Mouse (Mus musculus) embryo, embryonic 9.5 days (tissue): ENCODE measurements around the gene Il27ra.

ENCODE experiments used
- DNase-seq: peaks from one replicate; pipeline ENCODE4 v3.0.0-alpha.2; 2017; ENCODE audit errors: extremely low spot score

Gene Il27ra

GRCm38 (mm10) chr8:84065457-84066072 lies 23.2 kb upstream of the Il27ra start:
- no peak for DNase-seq

- no peak for DNase-seq
Observed at GRCm38 (mm10) chr8:84065037-84065436, 22.6 kb upstream of the Il27ra start, which contains the start of gene Gm10643. Gm10643 (minus strand) TSS chr8:84065137.

GRCm38 (mm10) chr8:84063861-84064610 lies 21.6 kb upstream of the Il27ra start:
- DNase-seq, result no peak

GRCm38 (mm10) chr8:84060245-84060644 lies 17.9 kb upstream of the Il27ra start:
- no peak for DNase-seq

- DNase-seq, result no peak
Observed at GRCm38 (mm10) chr8:84059226-84059625, 16.8 kb upstream of the Il27ra start.

GRCm38 (mm10) chr8:84057827-84058226 lies 15.4 kb upstream of the Il27ra start:
- DNase-seq, result no peak

- no peak for DNase-seq
Observed at GRCm38 (mm10) chr8:84053229-84053628, 10.8 kb upstream of the Il27ra start.

- no peak for DNase-seq
Observed at GRCm38 (mm10) chr8:84052746-84053145, 10.4 kb upstream of the Il27ra start.

GRCm38 (mm10) chr8:84048171-84048570 lies 5.8 kb upstream of the Il27ra start:
- no peak for DNase-seq

- DNase-seq, result no peak
Observed at GRCm38 (mm10) chr8:84046505-84046904, 4.1 kb upstream of the Il27ra start.

- no peak for DNase-seq
Observed at GRCm38 (mm10) chr8:84044900-84045299, 2.5 kb upstream of the Il27ra start, which contains the start of gene Rln3. Rln3 (minus strand) TSS chr8:84045000.

- DNase-seq, result no peak
Observed at GRCm38 (mm10) chr8:84044103-84044502, 1.7 kb upstream of the Il27ra start.

- DNase-seq, result no peak
Observed at GRCm38 (mm10) chr8:84042948-84043342, 556 bp upstream of the Il27ra start.

- DNase-seq, result peak; percentile 81
Observed at GRCm38 (mm10) chr8:84039050-84039449, 3.3 kb downstream of the Il27ra start.

- DNase-seq, result no peak
Observed at GRCm38 (mm10) chr8:84038015-84038414, 4.4 kb downstream of the Il27ra start.

- DNase-seq, result no peak
Observed at GRCm38 (mm10) chr8:84032777-84033176, 9.6 kb downstream of the Il27ra start.

GRCm38 (mm10) chr8:84029272-84029671 lies 13.1 kb downstream of the Il27ra start:
- DNase-seq, result no peak

- DNase-seq, result no peak
Observed at GRCm38 (mm10) chr8:84027449-84027848, 14.9 kb downstream of the Il27ra start.

GRCm38 (mm10) chr8:84025863-84026262 lies 16.5 kb downstream of the Il27ra start:
- no peak for DNase-seq

GRCm38 (mm10) chr8:84024171-84024570 lies 18.2 kb downstream of the Il27ra start:
- no peak for DNase-seq

GRCm38 (mm10) chr8:84023631-84024030 lies 18.8 kb downstream of the Il27ra start:
- DNase-seq, result no peak

- DNase-seq, result no peak
Observed at GRCm38 (mm10) chr8:84023085-84023484, 19.3 kb downstream of the Il27ra start.

GRCm38 (mm10) chr8:84021569-84021968 lies 20.8 kb downstream of the Il27ra start:
- no peak for DNase-seq
